Mouse (Mus musculus): Measurements from ENCODE around the gene Castor2. TPM values are rescaled to one million over a fixed set of nuclear protein-coding genes. Genes with fewer than 3 reads are reported as not detected.

Gene Castor2
- 18.0 and 20.9 TPM in 2 replicates for polyA plus RNA-seq (2021; fragmentation: Nextera tagmentation)
- long read RNA-seq, experiment 1, full-length matches to known transcripts: 61 of 159 reads
- long read RNA-seq, experiment 1, partial matches to known transcripts: 1 of 159 reads
- long read RNA-seq, experiment 1, other reads (novel, unspliced or antisense): 97 of 159 reads
- long read RNA-seq, experiment 2, full-length matches to known transcripts: 3 of 43 reads
- long read RNA-seq, experiment 2, partial matches to known transcripts: 0 of 43 reads
- long read RNA-seq, experiment 2, other reads (novel, unspliced or antisense): 40 of 43 reads

GRCm38 (mm10) chr5:134099496-134100211 lies at the start of gene Castor2:
Castor2 (plus strand) TSS chr5:134099711.

GRCm38 (mm10) chr5:134176169-134176881 lies 76.8 kb downstream of the Castor2 start, which contains the start of gene Rcc1l:
Rcc1l (minus strand) TSS chr5:134176774.

DNA sequence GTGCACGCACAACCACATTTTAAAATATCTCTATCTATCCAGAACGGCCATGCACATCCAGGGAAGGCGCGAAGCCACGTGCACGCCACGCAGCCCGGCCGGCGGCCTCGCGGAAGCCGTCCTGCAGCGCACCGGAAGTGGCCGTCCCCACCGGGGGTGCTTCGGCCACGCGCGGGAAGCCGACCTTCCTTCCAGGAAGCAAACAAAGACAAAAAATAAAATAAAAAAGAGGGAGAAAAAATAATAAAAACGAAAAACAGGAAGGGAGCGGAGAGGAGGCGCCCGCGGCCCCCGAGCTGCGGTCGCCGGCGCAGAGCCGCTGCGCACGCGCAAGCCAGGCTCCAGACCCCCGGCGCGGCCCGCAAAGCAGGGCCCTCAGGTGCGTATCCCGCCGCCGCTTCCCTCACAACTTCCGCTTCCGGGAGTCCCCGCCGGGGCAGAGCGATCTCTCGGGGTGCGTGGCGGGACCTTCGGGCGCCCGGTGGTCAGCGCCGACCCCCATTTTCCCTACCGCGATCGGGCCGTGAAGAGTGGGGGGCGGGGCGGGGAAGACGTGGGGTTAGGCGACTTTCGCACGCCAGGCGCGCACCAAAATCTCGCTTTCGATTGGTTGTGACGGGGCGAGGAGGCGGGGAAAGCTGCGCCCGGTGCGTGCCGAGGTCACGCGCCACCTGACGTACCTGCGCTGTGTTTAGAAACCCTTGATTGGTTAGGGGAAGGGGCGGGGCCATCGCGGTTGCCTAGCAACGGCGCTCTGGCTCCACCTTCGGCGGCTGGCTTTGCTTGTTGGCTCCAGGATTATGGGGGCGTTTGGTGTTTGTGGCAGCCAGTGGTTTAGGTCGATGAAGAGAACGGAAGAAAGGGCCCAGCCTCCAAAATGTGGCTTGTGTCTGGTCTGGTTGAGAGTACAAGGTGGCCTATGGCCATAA lies 84.6 kb downstream of the Castor2 start, which contains the start of gene Gtf2ird2:
TSS of gene Gtf2ird2 (plus strand) at position 140 of the 929 bp plus-strand sequence.

Other genes starting within 250 kb of the Castor2 start
- 10.3 and 10.4 TPM in 2 replicates for gene Rcc1l, start 77.1 kb downstream of the Castor2 start, polyA plus RNA-seq (2021; fragmentation: Nextera tagmentation)
- 3.7 and 4.5 TPM in 2 replicates for gene Gtf2ird2, start 84.3 kb downstream of the Castor2 start, polyA plus RNA-seq (2021; fragmentation: Nextera tagmentation)
- 2.7 and 3.6 TPM in 2 replicates for gene Ncf1, start 129.9 kb downstream of the Castor2 start, polyA plus RNA-seq (2021; fragmentation: Nextera tagmentation)
- gene Gtf2i, start 215.0 kb downstream of the Castor2 start, polyA plus RNA-seq (2021; fragmentation: Nextera tagmentation): 41.8 and 89.0 TPM in 2 replicates